Mouse (Mus musculus) thymus, postnatal 4 days (tissue): ENCODE measurements around the gene Usp22.
"Not testable (repeated sequence)": the region's sequence is repeated elsewhere in the genome, so short reads cannot be mapped to it uniquely, and the experiment has no call there.

Experiments
- DNase-seq: peaks from one replicate; pipeline ENCODE4 v3.0.0; 2021

The Usp22 gene

GRCm38 (mm10) chr11:61142941-61143530 is 31.8 kb downstream of the Usp22 start:
- DNase-seq = no peak

GRCm38 (mm10) chr11:61142262-61142661 is 32.6 kb downstream of the Usp22 start:
- DNase-seq = peak; percentile 53

- no peak for DNase-seq
Measured at GRCm38 (mm10) chr11:61141693-61142092, 33.2 kb downstream of the Usp22 start.

GRCm38 (mm10) chr11:61132943-61133342 is 41.9 kb downstream of the Usp22 start:
- no peak for DNase-seq

- not testable (repeated sequence) for DNase-seq
Measured at GRCm38 (mm10) chr11:61130646-61131045, 44.2 kb downstream of the Usp22 start.

GRCm38 (mm10) chr11:61129305-61129704 is 45.5 kb downstream of the Usp22 start:
- no peak for DNase-seq

GRCm38 (mm10) chr11:61127421-61128055 is 47.3 kb downstream of the Usp22 start:
- DNase-seq = no peak

GRCm38 (mm10) chr11:61126606-61127355 is 48.1 kb downstream of the Usp22 start, which contains the start of gene Tnfrsf13b:
TSS of gene Tnfrsf13b (plus strand) at chr11:61126755.
- no peak for DNase-seq

- DNase-seq = no peak
Measured at GRCm38 (mm10) chr11:61125970-61126369, 48.9 kb downstream of the Usp22 start.

- no peak for DNase-seq
Measured at GRCm38 (mm10) chr11:61123886-61124285, 51.0 kb downstream of the Usp22 start.

- DNase-seq = no peak
Measured at GRCm38 (mm10) chr11:61122769-61123288, 52.0 kb downstream of the Usp22 start.

- DNase-seq = no peak
Measured at GRCm38 (mm10) chr11:61122283-61122768, 52.5 kb downstream of the Usp22 start.

GRCm38 (mm10) chr11:61119996-61120583 is 54.8 kb downstream of the Usp22 start:
- DNase-seq = no peak

- DNase-seq = no peak
Measured at GRCm38 (mm10) chr11:61116226-61116625, 58.6 kb downstream of the Usp22 start.

GRCm38 (mm10) chr11:61112323-61112995 is 62.4 kb downstream of the Usp22 start:
- no peak for DNase-seq

GRCm38 (mm10) chr11:61111472-61111871 is 63.4 kb downstream of the Usp22 start:
- DNase-seq = no peak

GRCm38 (mm10) chr11:61110928-61111327 is 63.9 kb downstream of the Usp22 start:
- no peak for DNase-seq

GRCm38 (mm10) chr11:61110113-61110512 is 64.7 kb downstream of the Usp22 start:
- DNase-seq = no peak

GRCm38 (mm10) chr11:61109707-61110106 is 65.1 kb downstream of the Usp22 start:
- no peak for DNase-seq

- DNase-seq = no peak
Measured at GRCm38 (mm10) chr11:61108911-61109361, 65.9 kb downstream of the Usp22 start.

GRCm38 (mm10) chr11:61104241-61104901 is 70.5 kb downstream of the Usp22 start:
- peak; percentile 86 for DNase-seq
